Mouse (Mus musculus) hindlimb bud, embryonic 11.5 days (tissue): Measurements from ENCODE around the gene Esrrg.

Source experiments
- DNase-seq: peaks from one replicate; pipeline ENCODE4 v3.0.0-alpha.2; 2012; ENCODE audit warnings: low read depth, low spot score; ENCODE audit errors: extremely low spot score

Esrrg gene

DNA sequence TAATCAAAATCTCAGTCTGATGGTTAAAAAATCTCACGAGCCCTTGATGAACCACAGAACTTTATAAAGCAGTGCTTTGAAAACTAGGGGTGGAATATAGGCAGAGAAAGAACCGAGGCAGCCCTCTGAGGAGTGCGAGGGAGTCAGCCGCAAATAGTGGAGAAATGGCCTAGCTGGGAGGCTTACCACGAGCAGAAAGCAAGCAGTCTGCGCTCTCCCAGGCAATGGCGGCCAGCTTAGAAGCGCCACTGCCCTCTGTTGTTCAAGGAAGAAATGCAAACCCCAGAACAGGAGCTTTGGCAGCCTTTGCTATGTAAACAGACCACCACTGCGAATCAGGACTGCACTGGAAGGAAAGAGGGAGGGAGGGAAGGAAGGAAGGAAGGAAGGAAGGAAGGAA is 365.8 kb downstream of the Esrrg start:
- DNase-seq, result no peak

DNA sequence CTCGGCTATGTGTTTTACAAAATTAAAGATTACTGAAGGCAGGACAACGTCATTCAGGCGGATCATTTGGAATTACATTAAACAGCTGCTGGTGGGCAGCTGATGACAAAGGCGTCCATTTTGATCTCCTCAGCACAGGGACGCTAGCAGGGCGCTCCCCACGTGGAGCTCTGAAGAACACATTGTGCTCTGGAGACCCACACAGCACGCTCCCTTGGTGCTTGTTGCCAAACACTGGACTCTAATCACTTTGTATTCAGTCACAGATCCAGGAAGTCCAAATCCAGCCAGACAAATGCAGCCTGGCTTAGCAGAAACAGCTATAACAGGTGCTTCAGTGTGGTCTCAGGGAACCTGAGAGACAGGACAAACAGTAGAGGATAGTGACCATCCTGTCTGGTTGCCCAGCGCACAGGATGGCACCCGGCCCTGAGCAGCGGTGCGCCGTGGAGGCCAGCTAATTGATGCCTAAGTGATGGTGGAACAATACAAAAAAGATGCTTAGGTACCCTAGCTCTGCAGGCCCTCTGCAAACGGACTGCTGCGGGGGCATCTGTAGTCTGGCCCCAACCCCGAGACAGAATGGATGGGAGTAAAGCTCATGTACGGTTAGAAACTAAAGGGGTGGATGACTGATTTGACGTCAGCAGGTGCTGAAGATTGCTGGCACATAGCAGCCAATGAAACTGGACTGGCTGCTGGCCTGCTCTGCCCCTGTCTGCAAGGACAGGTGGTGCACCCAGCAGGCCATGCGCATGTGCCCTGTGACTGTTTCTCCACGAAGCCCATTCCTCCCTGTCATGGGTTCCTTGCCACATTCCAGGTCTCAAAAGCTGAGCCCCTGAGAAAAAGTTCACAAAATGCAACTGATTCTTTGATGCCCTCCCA is 367.1 kb downstream of the Esrrg start:
- no peak for DNase-seq

DNA sequence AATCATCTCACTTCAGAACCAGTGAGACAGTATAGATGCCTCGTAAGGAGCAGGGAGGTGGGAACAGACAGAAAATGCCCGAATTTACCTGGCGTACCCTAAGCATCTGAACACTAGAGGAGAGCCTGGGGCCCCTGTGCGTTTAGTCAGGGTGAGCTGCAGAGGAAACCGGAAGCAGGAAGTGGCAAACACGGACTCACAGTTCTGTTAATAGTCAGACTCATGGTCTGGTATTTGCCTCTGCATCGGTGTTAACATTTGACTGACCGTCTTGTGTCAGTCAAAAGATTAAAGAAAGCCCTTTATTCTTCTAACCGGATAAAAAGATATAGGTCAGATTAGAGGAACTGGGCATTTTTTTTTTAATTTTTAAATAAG is 367.8 kb downstream of the Esrrg start:
- no peak for DNase-seq

DNA sequence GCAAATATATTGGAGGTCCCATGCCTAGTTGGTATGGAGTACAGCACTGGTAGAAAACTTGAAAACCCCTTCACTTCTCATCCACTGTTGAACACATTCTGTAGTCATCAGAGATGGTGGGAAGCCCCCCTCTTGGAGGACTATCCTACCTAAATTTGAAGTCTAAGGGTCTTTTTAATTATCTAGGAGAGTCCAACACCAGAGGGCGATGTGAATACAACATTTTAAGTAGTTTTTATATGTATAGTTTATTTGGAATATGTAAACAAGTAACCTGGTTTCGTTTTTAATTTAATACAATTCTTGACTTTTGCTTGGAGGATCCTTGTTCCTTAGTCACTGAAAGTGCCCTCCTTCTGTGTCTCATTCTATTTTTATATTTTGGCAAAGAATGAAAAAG is 372.4 kb downstream of the Esrrg start:
- DNase-seq, result no peak

DNA sequence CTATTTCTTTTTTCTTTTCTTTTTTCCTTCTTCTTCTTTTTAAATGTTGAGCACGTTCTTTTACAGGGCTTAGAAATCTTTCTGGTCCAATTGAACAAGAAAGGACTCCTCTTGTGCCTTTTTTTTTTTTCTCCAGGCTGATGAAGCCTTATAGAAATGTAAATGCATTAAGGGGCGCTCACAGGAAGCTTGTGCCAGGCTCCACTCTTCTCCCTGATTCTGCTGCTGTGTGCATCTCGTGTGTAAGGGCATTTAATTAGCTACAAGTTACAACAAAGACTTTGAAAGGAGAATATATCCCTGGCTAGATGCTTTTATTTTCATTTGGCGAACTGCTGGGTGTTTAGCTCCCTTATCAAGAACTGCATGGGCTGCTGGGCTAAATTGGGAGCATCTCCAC is 374.6 kb downstream of the Esrrg start:
- DNase-seq, result no peak

DNA sequence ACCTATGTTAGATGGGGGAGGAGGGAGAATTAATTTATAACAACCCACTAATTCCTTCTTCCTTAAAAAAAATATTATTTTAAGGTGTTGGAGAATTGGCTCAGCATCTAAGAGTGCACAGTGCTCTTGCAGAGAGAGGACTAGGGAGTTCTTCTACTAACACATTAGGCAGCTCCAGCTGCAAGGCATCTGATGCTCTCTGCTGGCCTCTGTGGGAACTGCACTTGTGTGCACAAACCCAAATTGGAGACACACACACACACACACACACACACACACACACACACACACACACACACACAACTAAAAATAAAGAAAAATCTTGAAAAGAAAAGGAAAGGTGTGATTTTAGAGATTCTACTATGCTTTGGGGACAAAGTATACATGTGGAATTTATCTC is 381.6 kb downstream of the Esrrg start:
- DNase-seq, result no peak

DNA sequence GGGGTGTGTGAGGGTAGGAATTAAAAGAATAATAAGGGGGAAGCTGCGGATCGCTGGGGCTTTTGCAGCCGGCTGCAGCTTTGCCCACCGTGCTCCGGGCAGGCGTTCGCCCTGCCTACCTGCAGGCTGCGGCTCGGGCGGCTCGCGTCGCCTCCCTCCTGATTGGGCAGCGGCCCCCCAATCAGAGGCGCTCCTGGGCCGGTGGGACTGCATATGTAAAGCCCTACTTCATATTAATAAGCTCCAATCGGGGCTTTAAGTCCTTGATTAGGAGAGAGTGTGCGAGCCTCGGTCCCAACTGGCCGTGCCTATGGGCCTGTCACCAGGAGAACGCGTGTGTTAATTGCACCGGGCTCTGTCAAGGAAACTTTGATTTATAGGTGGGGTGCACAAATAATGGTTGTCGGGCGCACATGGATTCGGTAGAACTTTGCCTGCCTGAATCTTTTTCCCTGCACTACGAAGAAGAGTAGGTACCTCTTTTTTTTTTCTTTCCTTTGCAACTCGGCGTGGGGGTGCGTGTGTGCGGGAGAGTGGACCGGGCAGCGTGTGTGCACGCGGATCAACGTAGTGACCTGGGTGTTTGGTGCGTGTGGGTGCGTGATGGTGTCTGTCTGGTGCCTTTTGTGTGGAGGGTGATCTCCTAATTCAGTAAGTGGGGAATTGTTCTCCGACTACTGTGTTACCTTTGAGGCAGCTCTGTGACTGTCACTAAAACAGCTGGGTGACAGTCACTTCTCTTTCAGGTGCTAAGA is 389.2 kb downstream of the Esrrg start:
- DNase-seq, result peak; percentile 26

DNA sequence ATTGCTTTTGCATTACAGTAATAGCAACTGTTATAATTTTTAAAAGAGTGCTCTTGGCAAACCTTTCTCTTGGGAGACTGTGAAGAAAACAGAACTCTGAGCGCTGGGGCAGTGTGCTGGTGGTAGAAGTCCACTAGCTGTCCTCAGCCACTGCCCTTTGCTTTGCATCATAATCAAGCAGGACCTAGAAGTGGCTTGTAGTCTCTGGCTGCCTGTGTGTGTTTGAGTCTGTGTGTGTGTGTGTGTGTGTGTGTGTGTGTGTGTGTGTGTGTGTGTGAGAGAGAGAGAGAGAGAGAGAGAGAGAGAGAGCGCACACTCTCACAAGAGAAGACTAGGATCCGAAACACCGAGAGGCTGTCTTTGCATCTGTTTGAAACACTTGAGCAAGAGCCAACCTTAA is 390.5 kb downstream of the Esrrg start:
- no peak for DNase-seq

DNA sequence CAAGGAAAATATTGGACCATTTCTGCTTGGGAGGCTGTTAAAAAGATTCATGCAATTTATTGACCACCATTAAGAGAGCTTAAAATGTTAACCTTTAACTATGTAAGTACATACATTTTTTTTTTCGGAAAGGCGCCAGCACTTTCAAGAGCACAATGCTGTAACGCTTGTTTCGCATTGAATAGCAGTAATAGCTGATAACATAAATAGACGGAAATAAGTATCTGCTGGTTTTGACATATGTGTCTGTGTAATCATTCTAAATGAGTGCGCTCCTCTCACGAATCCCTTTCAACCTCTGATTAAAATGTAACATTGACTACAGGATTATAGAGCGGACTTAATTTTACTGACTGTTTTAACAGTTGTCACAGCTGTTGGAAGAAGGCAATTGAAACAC is 391.6 kb downstream of the Esrrg start:
- DNase-seq, result no peak

DNA sequence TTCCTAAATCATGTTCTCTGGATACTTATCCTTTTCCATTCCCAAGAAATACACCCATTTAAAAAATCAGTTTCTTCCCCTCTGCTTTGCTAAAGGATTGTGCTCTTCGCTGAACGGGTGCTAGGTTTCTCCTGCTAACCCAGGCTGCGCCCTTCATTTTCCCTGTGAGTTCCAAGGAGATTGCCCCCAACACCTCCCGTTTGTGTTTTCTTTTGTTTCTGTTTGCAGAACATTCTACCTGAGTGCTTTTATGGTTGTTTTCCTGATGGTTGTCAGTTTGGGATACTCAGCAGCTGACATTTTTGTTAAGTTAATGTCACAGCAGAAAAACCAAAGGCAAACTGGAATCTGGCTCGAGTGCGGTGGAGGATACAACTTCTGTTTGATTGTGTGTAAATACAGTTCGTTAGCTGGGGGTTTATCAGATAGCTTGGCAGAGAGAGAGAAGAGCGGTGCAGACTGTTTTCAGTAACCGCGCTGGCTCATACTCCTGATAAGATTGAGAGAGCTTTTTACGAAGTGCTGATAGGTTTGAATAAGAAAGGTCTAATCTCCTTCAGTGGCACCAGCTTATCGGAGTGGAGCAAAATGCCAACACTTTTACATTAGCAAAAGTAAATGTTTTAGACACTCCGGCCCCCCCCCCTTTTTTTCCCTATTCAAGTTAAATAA is 398.4 kb downstream of the Esrrg start:
- no peak for DNase-seq

DNA sequence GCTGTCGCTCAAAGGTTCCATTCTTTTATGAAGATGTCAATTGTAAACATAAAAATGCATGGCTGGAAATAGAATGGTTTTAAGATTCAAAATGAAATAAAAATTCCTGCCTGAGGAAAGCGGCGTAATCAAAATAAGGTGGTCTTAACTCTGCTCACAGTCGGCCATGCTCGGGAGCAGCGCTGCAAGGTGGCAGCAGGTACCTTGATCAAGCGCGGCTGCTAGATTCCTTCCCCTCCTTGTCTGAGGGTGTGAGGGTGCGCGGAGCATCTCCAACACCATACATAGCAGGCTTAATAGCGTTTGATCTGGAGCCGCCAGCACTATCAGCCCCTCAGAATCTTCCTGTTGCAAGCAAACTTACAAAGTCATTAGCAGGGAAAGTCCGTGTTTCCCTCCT is 399.9 kb downstream of the Esrrg start:
- DNase-seq, result no peak

DNA sequence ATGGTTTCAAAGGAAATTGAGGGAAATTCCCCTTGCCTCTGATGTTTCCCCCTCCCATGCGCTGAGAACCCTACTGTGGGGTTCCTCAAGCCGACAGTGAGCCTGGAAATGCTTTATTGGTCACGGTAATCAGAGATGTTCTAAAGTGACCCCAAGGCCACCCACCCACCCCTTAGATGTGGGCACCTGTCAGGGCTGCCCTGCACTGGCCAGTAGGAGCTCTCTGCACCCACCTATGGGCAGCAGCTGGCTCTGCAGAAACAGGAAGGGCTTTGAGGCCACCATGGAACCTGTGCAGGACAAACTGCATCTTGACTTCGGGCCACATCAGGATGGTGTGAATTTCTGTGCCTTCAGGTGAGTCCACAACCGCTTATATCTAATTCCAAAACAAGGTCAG is 401.3 kb downstream of the Esrrg start:
- DNase-seq, result no peak

DNA sequence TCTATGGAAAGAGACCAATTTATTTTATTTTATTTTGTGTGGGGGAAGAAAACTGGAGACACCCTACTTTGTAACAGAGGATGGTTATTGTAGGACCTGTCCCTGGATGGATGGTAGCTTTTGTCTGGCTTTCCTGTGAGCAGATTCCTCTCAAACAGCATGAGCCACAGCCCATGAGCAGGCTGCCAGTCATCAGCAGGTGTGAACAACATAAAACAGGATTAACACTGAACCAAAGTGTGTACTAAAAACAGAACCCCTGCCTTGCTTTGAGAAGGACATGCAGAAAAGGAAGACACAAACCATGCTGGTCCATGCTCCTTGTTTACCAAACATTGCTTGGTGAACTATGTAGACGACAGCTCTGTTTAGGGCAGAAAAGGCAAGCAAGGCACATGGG is 402.3 kb downstream of the Esrrg start:
- no peak for DNase-seq

DNA sequence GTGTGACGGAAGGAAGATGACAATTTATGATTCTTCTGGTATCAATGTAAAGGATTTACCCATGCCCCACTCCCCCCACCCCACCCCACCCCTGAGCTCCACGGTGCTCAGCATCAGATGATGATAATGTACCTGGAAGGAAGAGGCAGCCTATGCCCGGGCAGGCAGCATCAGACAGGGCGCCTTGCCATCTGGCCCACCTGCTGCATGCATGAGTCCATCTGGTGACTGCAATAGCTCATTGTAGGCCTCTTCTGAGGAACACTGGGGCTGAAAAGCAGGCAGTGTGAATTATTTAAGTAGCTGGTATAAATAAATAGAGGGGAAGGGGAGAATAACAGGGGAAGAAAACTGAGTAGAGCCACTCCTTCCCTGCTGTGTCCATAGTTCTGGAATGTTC is 405.8 kb downstream of the Esrrg start:
- no peak for DNase-seq

DNA sequence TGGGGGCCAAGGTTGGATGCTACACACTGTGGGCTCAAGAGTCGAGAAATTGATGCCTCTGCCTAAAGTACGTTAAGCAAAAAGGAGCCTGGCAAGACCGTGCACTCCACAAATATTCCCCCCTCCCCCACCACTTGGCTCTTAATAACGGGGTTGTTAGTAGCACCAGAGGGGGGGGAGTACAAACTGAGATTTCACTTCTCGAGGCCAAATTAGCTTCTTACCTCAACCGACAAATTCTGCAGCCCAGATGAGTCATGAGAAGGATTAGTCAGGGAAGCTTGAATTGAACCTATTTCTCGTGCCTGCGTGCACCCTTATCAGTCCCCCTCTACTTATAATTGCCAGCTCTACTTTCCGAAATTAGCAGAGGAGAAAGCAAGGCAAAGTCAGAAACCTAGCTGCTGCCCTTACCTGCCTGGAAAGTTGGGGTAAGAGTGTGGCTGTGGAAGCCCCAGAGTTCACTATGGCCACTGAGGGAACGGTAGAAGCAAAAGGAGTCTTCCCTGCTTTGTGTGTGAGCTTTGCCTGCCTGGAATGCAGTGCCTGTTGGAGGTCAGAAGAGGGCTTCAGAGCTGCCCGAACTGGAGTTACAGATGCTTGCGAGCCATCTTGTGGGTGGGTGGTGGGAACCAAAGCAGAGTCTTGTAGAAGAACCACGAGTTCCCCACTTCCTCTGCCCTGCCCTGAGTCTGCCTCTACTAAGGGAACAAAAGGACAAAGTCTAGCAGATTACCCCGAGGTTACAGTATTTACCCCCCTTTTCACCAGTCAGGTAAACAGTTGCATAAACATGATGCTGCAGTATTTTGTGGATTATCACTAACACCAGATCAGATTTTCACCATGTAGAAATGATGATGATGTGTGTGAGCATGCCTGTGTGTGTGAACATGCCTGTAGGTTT is 409.6 kb downstream of the Esrrg start:
- DNase-seq, result no peak

DNA sequence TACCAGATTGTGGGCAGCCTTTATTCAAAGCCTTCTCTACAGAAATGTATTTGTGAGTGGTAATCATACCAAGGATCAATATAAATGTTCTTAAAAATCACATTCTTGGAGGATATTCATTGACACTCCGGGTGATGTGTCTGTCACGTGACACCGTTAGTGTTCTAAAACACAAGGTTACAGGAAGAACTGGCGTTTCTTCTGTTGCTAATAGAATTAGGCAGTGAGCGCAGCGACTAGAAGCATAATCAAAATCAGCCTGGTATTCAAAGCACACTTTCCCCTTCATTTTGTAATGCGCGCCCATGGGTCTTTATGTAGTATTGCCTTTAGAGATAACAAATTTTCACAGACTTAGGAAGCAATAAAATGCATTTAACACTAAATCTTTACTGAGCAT is 420.6 kb downstream of the Esrrg start:
- DNase-seq, result no peak

DNA sequence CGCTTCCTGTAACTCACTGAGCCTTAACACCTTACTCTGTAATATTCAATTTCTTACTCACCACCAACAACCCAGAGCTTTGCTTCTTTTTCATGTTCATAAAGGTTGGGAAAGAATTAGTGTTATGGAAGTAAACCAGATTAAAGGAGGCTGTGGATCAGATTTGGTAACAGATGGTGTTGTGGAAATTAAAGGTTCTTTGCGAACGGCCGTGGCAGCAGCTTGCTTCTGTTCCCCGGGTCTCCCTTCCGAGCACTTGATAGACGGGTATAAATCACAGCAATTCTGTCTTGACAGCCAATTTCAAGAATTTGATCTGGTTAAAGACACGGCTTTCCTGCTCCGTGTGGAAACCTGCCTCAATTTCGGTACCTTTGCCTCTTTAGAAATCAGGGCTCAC is 421.5 kb downstream of the Esrrg start:
- no peak for DNase-seq

DNA sequence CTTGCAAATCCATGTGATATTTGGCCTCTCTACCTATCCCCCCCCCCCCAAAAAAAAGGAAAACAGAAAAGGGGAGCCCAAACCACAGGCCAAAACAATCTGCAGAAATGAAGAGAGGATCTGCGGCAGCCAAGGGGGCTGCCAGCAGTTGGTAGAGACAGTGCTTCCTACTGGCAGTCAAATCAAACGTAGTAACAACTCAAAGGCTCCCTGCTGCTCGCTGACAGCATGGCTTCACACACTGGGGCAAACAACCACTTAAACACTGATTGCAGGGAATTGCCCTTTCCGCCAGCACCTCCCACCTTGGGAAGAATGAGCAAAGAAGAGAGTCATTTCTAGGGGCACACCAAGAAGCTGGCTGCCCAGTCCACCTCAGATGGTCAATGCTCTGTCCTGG is 422.7 kb downstream of the Esrrg start:
- no peak for DNase-seq

DNA sequence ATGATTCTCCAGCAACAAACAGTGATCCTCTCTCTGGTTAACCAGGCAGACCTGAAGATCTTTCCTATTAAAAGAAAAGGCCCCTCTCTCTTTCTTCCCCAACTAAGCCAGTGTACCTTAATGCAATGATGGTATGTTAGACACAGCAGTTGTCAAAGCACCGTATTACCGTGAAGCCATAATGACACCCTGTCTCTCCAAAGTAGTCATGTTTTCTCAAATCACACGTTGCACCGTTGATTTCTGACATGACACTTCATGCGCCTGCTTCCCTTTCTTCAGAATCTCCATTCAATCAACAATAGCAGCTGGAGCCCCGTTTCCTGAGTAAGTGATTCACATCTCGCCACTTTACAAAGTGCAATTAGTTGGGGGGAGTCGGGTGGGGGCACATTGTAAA is 427.4 kb downstream of the Esrrg start:
- DNase-seq, result no peak

DNA sequence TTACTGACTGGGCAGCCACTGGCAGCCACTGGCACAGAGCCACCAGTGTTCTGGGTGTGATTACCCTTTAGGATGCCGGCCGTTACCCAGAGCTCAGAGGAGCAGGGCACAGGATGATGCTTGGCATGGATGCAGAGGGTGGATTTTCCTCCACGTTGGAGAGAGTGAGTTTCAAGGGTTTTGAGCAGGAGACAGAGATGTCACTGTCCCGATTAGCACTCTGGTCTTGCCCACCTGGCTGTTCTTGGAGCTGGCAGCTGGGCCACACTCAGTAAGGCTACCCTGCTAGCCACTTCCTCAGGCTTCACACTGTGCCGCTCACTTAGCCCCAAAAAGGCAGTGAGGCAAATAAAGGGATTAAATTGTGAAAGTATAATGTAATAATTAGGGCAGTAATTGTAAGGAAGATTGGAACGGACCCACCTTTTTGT is 438.1 kb downstream of the Esrrg start:
- DNase-seq, result no peak

DNA sequence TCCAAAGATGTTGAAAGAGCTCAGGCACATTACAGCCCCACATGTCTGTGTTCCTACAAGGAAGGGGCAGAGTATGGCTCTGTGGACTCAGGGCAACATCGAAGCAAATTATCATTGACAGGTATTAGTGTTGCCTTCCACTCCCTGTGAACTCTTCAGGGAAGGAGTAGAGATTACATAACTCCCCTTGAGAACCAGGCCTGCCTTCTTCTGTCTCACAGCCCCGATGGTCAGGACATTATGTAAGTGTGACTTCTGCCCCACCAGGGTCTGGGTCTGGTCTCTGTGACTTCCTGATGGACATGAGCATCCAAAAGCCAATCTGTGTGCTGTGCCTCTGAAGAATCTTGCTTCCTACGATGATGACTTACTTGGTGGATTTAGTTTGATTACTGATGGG is 438.6 kb downstream of the Esrrg start:
- no peak for DNase-seq
